Mouse (Mus musculus) testis, adult 2 months (tissue): Measurements from ENCODE around the gene Ptpro. TPM values are rescaled to one million over a fixed set of nuclear protein-coding genes. Genes with fewer than 3 reads are reported as not detected.

ENCODE experiments used
- H3K27ac ChIP-seq: fragments of 200-500 bp; 2 replicates; pipeline ENCODE4 v1.5.1; 2012; ENCODE audit warnings: low read depth, low read length; ENCODE audit not compliant: control insufficient read depth, insufficient read depth
- H3K27me3 ChIP-seq: fragments of 200-500 bp; 2 replicates; pipeline ENCODE4 v1.6.1; 2012; ENCODE audit warnings: mild to moderate bottlenecking, low read length, moderate library complexity; ENCODE audit not compliant: control insufficient read depth, insufficient read depth
- H3K36me3 ChIP-seq: fragments of 200-500 bp; 2 replicates; pipeline ENCODE4 v1.6.1; 2012; ENCODE audit warnings: mild to moderate bottlenecking, low read length; ENCODE audit not compliant: control insufficient read depth, insufficient read depth
- H3K4me1 ChIP-seq: fragments of 200-500 bp; 2 replicates; pipeline ENCODE4 v1.6.1; 2012; ENCODE audit warnings: low read length; ENCODE audit not compliant: control insufficient read depth, insufficient read depth
- H3K4me3 ChIP-seq: fragments of 200-500 bp; 2 replicates; pipeline ENCODE4 v1.5.1; 2012; ENCODE audit warnings: low read depth, mild to moderate bottlenecking, low read length, moderate library complexity, mixed read lengths; ENCODE audit not compliant: control insufficient read depth
- CTCF ChIP-seq: fragments of 200-500 bp; IDR thresholded peaks from 2 replicates; pipeline ENCODE4 v1.5.1; 2012; ENCODE audit warnings: low read depth, mild to moderate bottlenecking, inconsistent platforms, low read length, moderate library complexity; ENCODE audit not compliant: control insufficient read depth, insufficient read depth, insufficient replicate concordance
- POLR2A ChIP-seq: fragments of 200-500 bp; IDR thresholded peaks from 2 replicates; pipeline ENCODE4 v1.6.1; 2012; ENCODE audit warnings: low read depth, mild to moderate bottlenecking, inconsistent platforms, low read length, moderate library complexity; ENCODE audit not compliant: control insufficient read depth
- polyA plus RNA-seq: library from polyadenylated mRNA; depleted of rRNA; stranded (reverse); fragments of >200 nt; gene quantifications from 2 replicates; pipeline ENCODE4 v1.2.3, GENCODE M21; 2012

Gene Ptpro
- polyA plus RNA-seq, 1 experiment: 1.6 TPM

DNA sequence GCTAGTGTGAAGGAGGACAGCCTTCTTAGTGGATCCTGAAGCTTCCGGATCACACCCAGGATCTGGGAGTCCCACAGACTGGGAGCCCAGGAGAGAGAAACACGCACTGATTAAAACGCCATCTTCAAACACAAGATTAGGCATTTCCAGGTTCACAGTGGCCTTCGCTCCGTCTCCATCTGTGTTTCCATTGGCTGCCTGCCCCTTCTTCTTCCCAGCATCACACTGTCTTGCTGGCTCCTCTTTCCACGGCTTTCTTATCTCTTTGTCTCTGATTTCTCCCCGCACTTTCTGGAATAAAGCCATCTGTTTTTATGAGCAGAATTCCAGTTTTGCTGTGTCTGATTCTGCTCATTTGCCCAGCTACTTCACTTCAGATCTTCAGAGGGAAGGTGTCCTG is 108.0 kb downstream of the Ptpro start:
- Histone ChIP-seq H3K27me3 (no peaks in the 10 kb centered on the region), H3K27ac (no peak overlapping the region), H3K4me3 (no peak overlapping the region), H3K36me3 (no peaks in the 10 kb centered on the region), H3K4me1 (peaks cover 3% of the 10 kb centered on the region; the same call in 1 of the 2 replicates)
- TF ChIP-seq CTCF (no peak), POLR2A (no peak)

DNA sequence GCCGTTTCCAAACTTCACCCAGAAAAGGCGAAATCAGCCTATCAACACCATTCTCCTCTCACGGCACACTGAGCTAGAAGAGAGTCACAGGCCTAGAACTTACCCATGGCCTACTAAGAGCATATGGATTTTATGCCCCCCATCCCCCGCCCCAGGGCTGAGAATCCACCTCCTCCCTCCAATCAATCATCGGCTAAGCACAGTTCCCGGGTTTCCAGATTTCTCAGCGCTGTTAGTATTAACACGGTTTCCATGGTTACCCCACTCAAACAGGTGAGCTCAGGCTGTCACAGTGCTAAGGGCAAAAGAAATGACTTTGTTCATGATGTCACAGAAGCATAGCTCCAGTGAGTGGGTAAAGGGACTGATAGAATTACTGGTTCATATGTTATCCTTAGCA is 110.1 kb downstream of the Ptpro start:
- H3K4me3 ChIP-seq: no peak overlapping the region
- TF ChIP-seq POLR2A: no peak
- TF ChIP-seq CTCF: no peak
- peaks cover 3% of the 10 kb centered on the region; the same call in 1 of the 2 replicates for H3K4me1 ChIP-seq
- H3K27me3 ChIP-seq: no peaks in the 10 kb centered on the region
- no peaks in the 10 kb centered on the region for H3K36me3 ChIP-seq
- H3K27ac ChIP-seq: no peak overlapping the region

DNA sequence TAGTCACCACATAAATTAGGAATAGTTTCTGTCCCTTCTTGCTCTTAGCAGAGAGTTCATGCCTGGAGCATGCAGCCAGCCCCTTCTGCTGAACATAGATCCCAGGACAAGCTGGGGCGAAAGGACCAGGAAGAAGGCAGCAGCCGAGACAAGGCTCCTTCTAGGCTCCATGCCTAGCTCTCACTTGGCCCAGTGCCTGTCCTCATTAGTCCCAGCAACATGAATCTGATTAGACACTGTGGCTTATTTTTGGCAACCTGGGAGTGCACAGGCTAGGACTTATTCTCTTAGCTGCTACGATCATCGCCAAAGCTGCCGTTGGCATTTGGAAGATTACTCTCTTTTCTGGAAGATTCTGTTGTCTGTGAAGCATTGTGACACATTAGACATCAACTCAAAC is 112.6 kb downstream of the Ptpro start:
- H3K4me1 ChIP-seq: peaks cover 3% of the 10 kb centered on the region; the same call in 1 of the 2 replicates
- no peaks in the 10 kb centered on the region for H3K27me3 ChIP-seq
- H3K27ac ChIP-seq: no peak overlapping the region

DNA sequence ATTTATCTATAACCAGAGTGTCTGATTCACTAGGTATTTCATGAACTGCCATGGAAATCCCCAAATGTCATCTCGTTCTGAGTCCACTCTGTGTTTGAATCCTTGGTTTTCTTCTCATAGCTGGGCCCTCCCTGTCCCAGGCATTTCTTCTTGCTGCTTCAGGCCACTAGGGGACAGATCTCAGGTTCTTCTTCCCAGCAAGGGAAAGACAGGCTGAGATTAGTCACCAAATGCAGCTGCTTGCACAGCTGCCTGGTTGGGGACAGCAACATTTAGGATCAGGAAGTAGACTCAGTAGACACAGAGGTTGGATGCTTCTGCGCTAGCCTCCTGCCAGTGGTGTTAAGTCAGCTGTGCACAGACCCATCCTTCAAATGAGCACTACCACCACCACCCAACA is 113.5 kb downstream of the Ptpro start:
- peaks cover 3% of the 10 kb centered on the region; the same call in 1 of the 2 replicates for H3K4me1 ChIP-seq
- no peaks in the 10 kb centered on the region for H3K27me3 ChIP-seq
- H3K36me3 ChIP-seq: no peaks in the 10 kb centered on the region
- H3K4me3 ChIP-seq: no peak overlapping the region
- H3K27ac ChIP-seq: no peak overlapping the region
- no peak for TF ChIP-seq POLR2A

More for the DNA sequence above, 112.6 kb downstream of the Ptpro start:
- Histone ChIP-seq H3K36me3 (no peaks in the 10 kb centered on the region), H3K4me3 (no peak overlapping the region)
- no peak for TF ChIP-seq CTCF
- TF ChIP-seq POLR2A: no peak

DNA sequence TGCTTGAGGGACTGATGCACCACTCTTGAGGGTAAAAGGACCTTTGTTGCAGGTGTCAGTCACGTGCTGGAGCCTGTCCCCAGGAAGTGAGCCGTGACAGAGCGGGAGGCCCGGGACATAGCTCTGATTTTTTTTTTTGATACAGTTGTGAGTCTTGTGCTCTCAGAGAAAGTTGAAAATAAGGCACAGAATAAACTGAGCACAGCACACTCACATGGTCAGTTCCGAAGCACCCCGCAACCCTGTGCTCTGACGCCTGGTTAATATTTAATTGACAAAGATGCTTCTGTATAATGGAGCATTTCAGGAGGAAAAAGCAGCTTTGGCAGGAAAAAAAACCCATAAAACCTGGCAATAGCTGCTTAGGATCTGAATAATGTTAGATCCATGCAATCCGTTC is 118.6 kb downstream of the Ptpro start:
- TF ChIP-seq POLR2A (no peak), CTCF (no peak)
- no peaks in the 10 kb centered on the region for H3K27me3 ChIP-seq

DNA sequence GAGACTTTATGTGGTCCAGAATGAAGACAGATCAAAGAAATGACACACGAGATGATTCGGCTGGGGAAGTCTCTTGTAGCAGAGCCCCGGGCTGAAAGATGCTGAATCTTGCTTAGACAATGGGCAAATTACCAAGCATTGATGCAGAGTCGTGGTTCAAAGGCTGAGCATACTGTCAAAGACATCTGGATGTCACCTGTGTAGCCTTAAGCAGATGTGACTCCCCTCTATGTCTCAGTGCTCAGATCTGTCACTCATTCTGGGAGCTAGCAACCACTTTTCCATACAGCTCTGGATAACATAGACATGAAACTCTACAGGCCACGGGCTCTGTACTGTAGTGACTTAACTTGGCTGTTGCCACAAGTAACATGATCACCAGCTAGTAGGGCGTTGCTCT is 119.3 kb downstream of the Ptpro start:
- H3K27me3 ChIP-seq: no peaks in the 10 kb centered on the region
- TF ChIP-seq CTCF (no peak), POLR2A (no peak)

More for the DNA sequence above, 118.6 kb downstream of the Ptpro start:
- H3K36me3 ChIP-seq: no peaks in the 10 kb centered on the region
- no peak overlapping the region for H3K27ac ChIP-seq
- H3K4me1 ChIP-seq: no peaks in the 10 kb centered on the region
- H3K4me3 ChIP-seq: no peak overlapping the region

DNA sequence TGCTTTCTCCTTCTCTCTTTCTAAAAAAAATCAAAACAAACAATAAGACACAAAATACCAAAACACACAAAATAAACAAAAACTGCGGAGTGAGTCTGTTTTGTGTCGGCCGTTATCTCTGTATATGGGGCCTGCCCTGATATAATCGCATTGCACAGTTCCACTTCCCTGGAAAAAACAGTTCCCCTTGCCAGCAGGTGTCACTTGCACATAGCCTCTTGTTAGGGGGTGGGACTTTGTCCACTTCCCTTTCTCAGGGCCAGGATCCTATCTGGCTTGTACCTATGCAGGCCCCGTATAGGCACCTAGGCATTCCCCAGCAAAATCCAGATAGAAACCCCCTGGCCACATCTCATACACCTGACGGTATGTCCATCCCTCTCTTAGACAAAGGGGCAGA is 121.8 kb downstream of the Ptpro start:
- TF ChIP-seq CTCF (no peak), POLR2A (no peak)
- Histone ChIP-seq H3K4me3 (no peak overlapping the region), H3K27me3 (no peaks in the 10 kb centered on the region), H3K4me1 (no peaks in the 10 kb centered on the region), H3K27ac (no peak overlapping the region), H3K36me3 (no peaks in the 10 kb centered on the region)

More for the DNA sequence above, 119.3 kb downstream of the Ptpro start:
- Histone ChIP-seq H3K4me1 (no peaks in the 10 kb centered on the region), H3K36me3 (no peaks in the 10 kb centered on the region), H3K4me3 (no peak overlapping the region), H3K27ac (no peak overlapping the region)

DNA sequence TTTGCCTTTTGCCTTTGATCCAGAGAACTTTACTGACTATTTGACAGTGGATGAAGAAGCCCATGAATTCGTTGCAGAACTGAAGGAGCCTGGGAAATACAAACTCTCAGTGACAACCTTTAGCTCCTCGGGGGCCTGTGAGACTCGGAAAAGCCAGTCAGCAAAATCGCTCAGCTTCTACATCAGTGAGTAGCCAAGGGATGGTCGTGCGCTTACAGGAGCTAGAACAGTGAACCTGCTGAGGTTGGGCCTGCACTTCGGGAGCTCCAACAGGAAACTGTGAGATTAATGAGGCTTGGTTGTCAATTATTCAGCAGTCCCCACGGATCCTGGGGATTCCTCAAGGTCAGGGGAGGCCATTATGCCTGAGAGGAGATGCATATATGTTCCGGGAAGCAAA is 130.4 kb downstream of the Ptpro start:
- no peaks in the 10 kb centered on the region for H3K36me3 ChIP-seq
- no peaks in the 10 kb centered on the region for H3K27me3 ChIP-seq
- no peak overlapping the region for H3K27ac ChIP-seq
- no peaks in the 10 kb centered on the region; the same call in 1 of the 2 replicates for H3K4me1 ChIP-seq
- no peak for TF ChIP-seq CTCF
- no peak for TF ChIP-seq POLR2A
- no peak overlapping the region for H3K4me3 ChIP-seq
